Mouse (Mus musculus) c-Kit-positive CD71-negative TER-119-negative erythroid progenitor cells, embryonic 14.5 days (primary cell): ENCODE measurements around the gene Gm28048.

Experiments used
- DNase-seq: peaks from one replicate; pipeline ENCODE4 v3.0.0-alpha.2; 2013; ENCODE audit warnings: low read depth

Gm28048 gene

GRCm38 (mm10) chr11:22938983-22939382 lies 42.9 kb downstream of the Gm28048 start:
- no peak for DNase-seq

- no peak for DNase-seq
Measured at GRCm38 (mm10) chr11:22937716-22938316, 44.1 kb downstream of the Gm28048 start.

DNA sequence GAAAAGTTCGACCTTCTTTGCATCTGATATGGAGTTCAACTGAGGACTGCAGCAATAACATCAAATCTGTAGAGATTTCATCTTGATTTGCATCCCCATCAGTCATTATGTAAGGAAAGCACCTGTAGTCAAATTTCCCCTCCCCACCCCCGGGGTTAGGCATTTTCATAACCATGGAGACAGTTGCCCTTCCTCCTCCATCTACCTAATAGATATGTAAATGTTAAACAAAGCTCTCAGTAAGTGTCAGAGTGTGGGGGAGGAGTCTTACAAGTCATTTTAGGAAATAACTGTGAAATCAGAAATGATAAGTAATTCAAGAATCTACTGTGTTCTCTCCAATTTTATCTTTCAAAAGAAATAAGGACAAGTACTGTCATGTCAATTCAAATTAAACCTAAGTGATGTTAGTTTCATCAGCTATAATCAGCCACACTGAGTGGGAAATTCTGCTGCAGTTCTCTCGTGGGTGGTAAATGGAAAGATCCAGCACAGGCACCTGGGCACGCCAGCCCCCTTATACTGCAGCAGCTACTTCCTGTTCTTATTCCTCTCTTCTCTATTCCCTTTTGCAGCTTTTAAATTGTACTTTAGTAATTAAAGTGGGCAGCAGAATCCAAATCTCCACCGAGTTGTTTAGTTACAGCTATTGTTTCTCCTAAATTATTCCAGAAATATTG lies 45.3 kb downstream of the Gm28048 start:
- no peak for DNase-seq

GRCm38 (mm10) chr11:22932167-22932566 lies 49.7 kb downstream of the Gm28048 start:
- DNase-seq = no peak

DNA sequence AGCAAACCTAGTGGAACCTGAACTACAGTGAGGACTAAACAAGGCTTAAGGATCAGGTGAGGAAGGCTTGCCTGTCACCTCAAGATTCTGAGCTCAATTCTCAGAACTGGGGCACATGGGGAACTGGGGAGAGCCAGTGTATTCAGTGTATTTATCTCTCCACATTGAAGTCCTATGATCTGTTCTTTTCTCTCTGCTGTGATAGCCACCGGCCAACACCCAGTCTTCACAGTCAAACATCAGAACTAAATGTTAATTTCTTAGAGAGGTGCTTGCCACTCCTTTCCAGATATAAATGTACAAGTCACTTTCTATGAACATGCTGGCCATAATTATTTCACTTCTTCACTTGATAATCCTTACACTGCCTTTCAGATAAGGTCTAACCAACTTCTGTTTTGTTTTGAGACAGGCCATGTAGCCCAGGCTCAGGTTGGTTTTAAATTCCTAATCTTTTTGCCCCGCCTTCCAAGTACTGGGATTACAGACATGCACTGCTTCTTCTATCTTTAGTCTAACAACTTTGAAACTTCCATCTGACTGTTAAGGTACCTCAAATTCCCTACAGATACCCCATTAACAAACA lies 50.5 kb downstream of the Gm28048 start:
- DNase-seq = no peak

- DNase-seq = no peak
Measured at GRCm38 (mm10) chr11:22930129-22930528, 51.8 kb downstream of the Gm28048 start.

GRCm38 (mm10) chr11:22928586-22929169 lies 53.2 kb downstream of the Gm28048 start:
- DNase-seq = peak; percentile 42

DNA sequence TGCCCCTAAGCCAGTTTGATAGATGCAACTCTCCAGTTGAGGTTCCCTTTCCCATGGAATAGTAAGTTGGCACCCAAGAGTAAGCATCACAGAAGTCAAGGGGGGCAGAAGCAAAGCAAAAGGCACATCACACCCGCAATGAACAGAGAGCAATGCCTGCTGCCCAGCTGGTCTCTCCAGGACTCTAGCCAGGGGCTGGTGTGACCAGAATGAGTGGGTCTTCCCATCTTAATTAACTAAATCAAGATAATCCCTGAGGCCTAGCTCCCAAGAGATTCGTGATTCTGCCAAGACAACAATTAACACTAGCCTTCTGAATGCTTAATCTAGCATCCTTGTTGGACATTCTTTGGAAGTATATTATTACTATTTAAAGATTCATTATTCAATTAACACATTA lies 58.3 kb downstream of the Gm28048 start:
- no peak for DNase-seq

DNA sequence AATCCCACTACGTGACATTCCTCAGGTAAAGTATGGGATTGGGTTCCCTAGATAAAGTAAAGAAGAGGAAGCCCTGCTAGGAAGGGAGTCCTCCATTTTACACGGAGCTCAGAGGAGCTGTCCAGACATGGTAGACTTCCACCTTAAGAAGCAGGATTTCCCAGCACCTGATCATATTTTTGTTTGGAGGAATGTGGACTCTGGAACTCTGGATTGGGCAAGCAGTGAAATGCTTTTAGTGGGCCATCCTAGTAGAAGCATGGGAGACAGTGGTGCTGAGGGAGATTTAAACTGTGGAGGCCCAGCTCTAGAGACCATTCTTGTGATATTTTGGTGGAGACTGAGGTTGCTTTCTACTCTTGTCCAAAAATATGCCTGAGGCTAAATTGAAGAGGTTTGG lies 59.3 kb downstream of the Gm28048 start:
- DNase-seq = no peak

GRCm38 (mm10) chr11:22919336-22919735 lies 62.6 kb downstream of the Gm28048 start:
- no peak for DNase-seq

GRCm38 (mm10) chr11:22917786-22918185 lies 64.1 kb downstream of the Gm28048 start:
- no peak for DNase-seq

GRCm38 (mm10) chr11:22913744-22914143 lies 68.1 kb downstream of the Gm28048 start:
- no peak for DNase-seq

DNA sequence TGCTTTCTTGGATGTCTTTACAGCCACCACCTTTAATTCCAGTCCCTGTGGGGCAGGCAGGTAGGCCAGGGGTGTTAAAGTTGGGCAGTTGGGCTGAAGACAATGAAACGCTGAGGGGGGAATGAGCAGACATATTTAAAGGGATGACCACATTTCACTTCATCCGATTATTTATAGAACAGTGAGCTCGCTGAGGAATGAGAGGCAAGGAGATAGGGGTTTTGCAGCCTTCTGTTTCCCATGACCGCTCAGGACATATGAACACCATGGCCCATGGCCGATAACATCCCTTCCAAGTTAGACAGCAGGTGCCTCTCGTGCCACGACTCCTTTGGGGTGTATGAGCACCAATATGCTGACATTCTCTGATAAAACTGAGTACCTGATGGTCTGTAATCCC lies 70.1 kb downstream of the Gm28048 start:
- no peak for DNase-seq

DNA sequence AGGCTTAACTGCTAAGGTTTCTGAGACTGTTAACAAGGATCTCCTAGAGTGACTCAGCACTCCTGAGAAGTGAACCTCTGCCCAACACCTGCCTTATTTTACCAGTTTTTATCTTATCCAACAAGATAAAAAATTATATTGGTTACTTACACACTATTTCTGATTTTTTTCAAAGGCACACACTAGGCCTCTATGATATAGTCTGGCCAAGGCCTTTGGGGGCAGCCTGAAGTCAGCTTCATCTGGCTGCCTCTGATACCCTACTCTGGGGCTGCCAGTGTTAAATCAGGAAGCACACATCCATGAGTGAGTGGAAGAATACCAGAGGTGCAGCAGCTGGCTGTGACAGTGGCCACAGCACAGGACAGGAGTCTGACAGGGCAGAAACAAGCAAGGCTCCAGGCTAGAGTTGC lies 75.4 kb downstream of the Gm28048 start:
- no peak for DNase-seq

- no peak for DNase-seq
Measured at GRCm38 (mm10) chr11:22902923-22903322, 79.0 kb downstream of the Gm28048 start.

DNA sequence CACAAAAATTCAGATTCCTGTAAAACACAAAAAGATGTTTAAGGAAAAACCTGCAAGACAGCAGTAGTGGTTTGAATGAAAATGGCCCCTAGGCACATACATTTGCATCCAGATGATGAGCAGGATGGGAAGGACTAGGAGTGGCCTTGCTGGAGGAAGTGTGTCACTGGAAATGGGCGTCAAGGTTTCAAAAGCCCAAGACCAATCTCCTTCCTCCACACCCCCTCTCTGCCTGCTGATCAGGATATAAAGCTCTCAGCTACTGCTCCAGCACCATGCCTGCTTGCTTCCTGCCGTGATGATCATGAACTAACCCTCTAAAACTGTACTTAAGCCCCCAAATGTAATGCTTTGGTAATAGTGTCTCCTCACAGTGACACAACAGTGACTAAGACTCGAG lies 81.8 kb downstream of the Gm28048 start:
- no peak for DNase-seq

DNA sequence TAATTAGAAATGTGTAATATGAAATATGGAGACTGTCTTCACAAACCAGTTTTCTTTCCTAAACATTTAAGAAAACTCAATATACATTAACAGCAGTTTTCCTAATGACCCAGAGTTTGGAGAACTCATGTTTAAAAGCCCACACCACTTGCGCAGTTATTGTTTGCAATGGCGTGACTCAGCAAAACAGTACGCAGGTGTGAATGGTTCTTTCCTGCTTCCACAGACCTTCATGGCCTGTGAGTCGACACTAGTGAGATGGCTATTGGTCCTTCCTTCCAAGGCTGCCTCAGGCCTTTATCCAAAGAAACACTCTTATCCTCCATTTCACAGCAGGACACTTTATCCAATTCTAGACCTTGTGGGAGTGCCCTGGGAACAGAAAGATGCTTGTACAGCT lies 84.2 kb downstream of the Gm28048 start:
- DNase-seq = no peak

- DNase-seq = no peak
Measured at GRCm38 (mm10) chr11:22897127-22897526, 84.8 kb downstream of the Gm28048 start.

- no peak for DNase-seq
Measured at GRCm38 (mm10) chr11:22893075-22893474, 88.8 kb downstream of the Gm28048 start.

- DNase-seq = no peak
Measured at GRCm38 (mm10) chr11:22892466-22892865, 89.4 kb downstream of the Gm28048 start.

GRCm38 (mm10) chr11:22891876-22892275 lies 90.0 kb downstream of the Gm28048 start:
- no peak for DNase-seq

- DNase-seq = no peak
Measured at GRCm38 (mm10) chr11:22891242-22891641, 90.6 kb downstream of the Gm28048 start.

DNA sequence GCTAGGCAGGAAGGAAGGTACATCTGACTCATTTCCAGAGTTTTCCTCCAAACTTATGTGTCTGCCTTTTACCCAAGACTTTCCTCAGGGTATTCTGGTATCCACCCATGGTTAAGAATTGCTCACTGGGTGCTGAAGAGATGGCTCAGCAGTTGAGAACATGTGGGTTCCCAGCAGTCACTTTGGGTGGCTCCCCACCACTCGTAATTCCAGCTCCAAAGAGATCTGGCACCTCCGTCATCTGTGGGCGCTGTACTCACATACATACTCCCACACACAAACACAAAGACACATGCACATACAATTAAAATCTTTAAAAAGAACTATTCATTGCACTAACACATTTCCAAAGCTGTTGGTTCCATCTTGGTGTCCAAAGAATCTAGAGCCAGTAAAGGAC lies 92.7 kb downstream of the Gm28048 start:
- no peak for DNase-seq
